Mouse (Mus musculus) ES-Bruce4 (cell line): ENCODE results near the gene Leo1.

Experiments
- CTCF ChIP-seq: IDR thresholded peaks from one replicate; pipeline ENCODE4 v1.8.1; 2011; ENCODE audit warnings: low read depth, low read length
- EP300 ChIP-seq: IDR thresholded peaks from 2 replicates; pipeline ENCODE4 v1.6.1; 2011; ENCODE audit warnings: low read depth, low read length; ENCODE audit not compliant: insufficient read depth
- POLR2A ChIP-seq: IDR thresholded peaks from one replicate; pipeline ENCODE4 v1.8.1; 2011; ENCODE audit warnings: low read length; ENCODE audit not compliant: insufficient read depth

DNA sequence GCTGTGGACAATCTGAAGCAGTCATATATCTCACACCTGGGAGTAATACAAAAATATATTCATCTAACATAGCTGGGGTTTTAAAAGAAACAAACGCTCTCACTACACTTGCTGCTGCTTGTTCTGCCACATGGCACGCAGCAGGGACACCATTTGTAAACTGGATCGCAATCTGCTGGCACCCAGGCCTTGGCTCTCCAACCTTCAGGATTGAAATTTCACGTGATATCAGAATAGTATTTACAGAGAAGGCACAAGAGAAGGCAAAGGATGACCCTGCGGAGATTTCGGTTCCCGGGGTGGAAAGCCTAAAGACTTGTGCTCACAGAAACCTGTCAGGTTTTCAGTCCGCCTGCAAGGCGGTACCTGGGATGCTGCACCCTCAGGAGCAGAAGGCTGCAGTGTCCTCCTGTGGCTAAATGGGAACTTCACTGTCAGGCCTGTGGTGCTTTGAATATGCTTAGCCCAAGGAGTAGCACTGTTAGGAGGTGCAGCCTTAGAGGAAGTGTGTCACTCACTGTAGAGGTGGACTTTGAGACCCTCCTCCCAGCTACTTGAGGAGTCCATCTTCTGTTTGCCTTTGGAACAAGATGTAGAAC lies 53.2 kb downstream of the Leo1 start:
- TF ChIP-seq POLR2A: no peak
- no peak for TF ChIP-seq EP300
- TF ChIP-seq CTCF: no peak
